Mouse (Mus musculus) brown adipose tissue, adult 24 weeks (tissue): ENCODE results near the gene Pde6b. TPM values are rescaled to one million over a fixed set of nuclear protein-coding genes. Genes with fewer than 3 reads are reported as not detected.
A peak's percentile ranks its signal among the peaks of the same experiment; 100 is the strongest.

Experiments used
- H3K27ac ChIP-seq: fragments of 200-500 bp; replicated peaks from 2 replicates; pipeline ENCODE4 v1.5.1; 2012; ENCODE audit warnings: low read depth, mild to moderate bottlenecking, low read length
- H3K4me1 ChIP-seq: fragments of 200-500 bp; 2 replicates; pipeline ENCODE4 v1.6.1; 2012; ENCODE audit warnings: low read length, mixed read lengths; ENCODE audit not compliant: control insufficient read depth, insufficient read depth, insufficient read length
- H3K4me3 ChIP-seq: fragments of 200-500 bp; 2 replicates; pipeline ENCODE4 v1.5.1; 2012; ENCODE audit warnings: low read depth, mild to moderate bottlenecking, low read length, moderate library complexity; ENCODE audit not compliant: insufficient read depth
- polyA plus RNA-seq: library from polyadenylated mRNA; stranded (reverse); fragments of >200 nt; gene quantifications from 2 replicates; pipeline ENCODE4 v1.2.4, GENCODE M21; 2012; ENCODE audit not compliant: missing spikeins, insufficient read depth, insufficient read length

Pde6b gene
- polyA plus RNA-seq = not detected in 2 replicates

- no peak within 1 kb of the TSS for H3K4me3 ChIP-seq
Observed at GRCm38 (mm10) chr5:108388201-108388600, at the start of gene Pde6b. Gene Pde6b, plus strand, starts transcription at chr5:108388391.

GRCm38 (mm10) chr5:108343680-108344170 lies 44.5 kb upstream of the Pde6b start:
- Histone ChIP-seq H3K4me3 (no peak overlapping the region), H3K27ac (no peak overlapping the region), H3K4me1 (no peaks in the 10 kb centered on the region)

More at GRCm38 (mm10) chr5:108388201-108388600, at the start of gene Pde6b:
- H3K4me1 ChIP-seq = no peaks in the 10 kb centered on the region
- no peak within 1 kb of the TSS for H3K27ac ChIP-seq

GRCm38 (mm10) chr5:108345313-108346071 lies 42.7 kb upstream of the Pde6b start:
- no peak overlapping the region for H3K4me3 ChIP-seq
- no peak overlapping the region for H3K27ac ChIP-seq
- no peaks in the 10 kb centered on the region for H3K4me1 ChIP-seq

- Histone ChIP-seq H3K4me3 (no peak overlapping the region), H3K27ac (no peak overlapping the region), H3K4me1 (no peaks in the 10 kb centered on the region)
Observed at GRCm38 (mm10) chr5:108347843-108348242, 40.3 kb upstream of the Pde6b start.

- Histone ChIP-seq H3K4me1 (no peaks in the 10 kb centered on the region), H3K4me3 (no peak overlapping the region), H3K27ac (no peak overlapping the region)
Observed at GRCm38 (mm10) chr5:108349511-108350148, 38.6 kb upstream of the Pde6b start.

GRCm38 (mm10) chr5:108354056-108354455 lies 34.1 kb upstream of the Pde6b start:
- no peak overlapping the region for H3K4me3 ChIP-seq
- H3K4me1 ChIP-seq = no peaks in the 10 kb centered on the region
- no peak overlapping the region for H3K27ac ChIP-seq

- Histone ChIP-seq H3K27ac (no peak overlapping the region), H3K4me1 (no peaks in the 10 kb centered on the region), H3K4me3 (no peak overlapping the region)
Observed at GRCm38 (mm10) chr5:108357862-108358261, 30.3 kb upstream of the Pde6b start.

- no peak overlapping the region for H3K27ac ChIP-seq
- H3K4me1 ChIP-seq = no peaks in the 10 kb centered on the region
- no peak overlapping the region for H3K4me3 ChIP-seq
Observed at GRCm38 (mm10) chr5:108359491-108359890, 28.7 kb upstream of the Pde6b start.

GRCm38 (mm10) chr5:108360211-108360610 lies 28.0 kb upstream of the Pde6b start:
- H3K4me3 ChIP-seq = no peak overlapping the region
- H3K27ac ChIP-seq = no peak overlapping the region
- no peaks in the 10 kb centered on the region for H3K4me1 ChIP-seq

GRCm38 (mm10) chr5:108362330-108362729 lies 25.9 kb upstream of the Pde6b start:
- no peak overlapping the region for H3K4me3 ChIP-seq

GRCm38 (mm10) chr5:108366328-108366983 lies 21.7 kb upstream of the Pde6b start:
- H3K4me1 ChIP-seq = peaks cover 10% of the 10 kb centered on the region; the same call in 1 of the 2 replicates
- peak overlapping the region; percentile 62 for H3K4me3 ChIP-seq
- no peak overlapping the region for H3K27ac ChIP-seq

More at GRCm38 (mm10) chr5:108362330-108362729, 25.9 kb upstream of the Pde6b start:
- no peak overlapping the region for H3K27ac ChIP-seq
- peaks cover 2% of the 10 kb centered on the region; the same call in 1 of the 2 replicates for H3K4me1 ChIP-seq

GRCm38 (mm10) chr5:108366984-108367841 lies 21.0 kb upstream of the Pde6b start:
- H3K27ac ChIP-seq = no peak overlapping the region
- H3K4me1 ChIP-seq = peaks cover 10% of the 10 kb centered on the region; the same call in 1 of the 2 replicates
- peak overlapping the region; percentile 62 for H3K4me3 ChIP-seq

- peaks cover 10% of the 10 kb centered on the region; the same call in 1 of the 2 replicates for H3K4me1 ChIP-seq
- peak within 1 kb of the TSS; percentile 68 for H3K4me3 ChIP-seq
- no peak within 1 kb of the TSS for H3K27ac ChIP-seq
Observed at GRCm38 (mm10) chr5:108367871-108368332, 20.3 kb upstream of the Pde6b start, which contains the start of gene Gm42517. Gene Gm42517, minus strand, starts transcription at chr5:108367922.

- Histone ChIP-seq H3K27ac (no peak overlapping the region), H3K4me3 (peak overlapping the region; percentile 68), H3K4me1 (peaks cover 10% of the 10 kb centered on the region; the same call in 1 of the 2 replicates)
Observed at GRCm38 (mm10) chr5:108368446-108368845, 19.7 kb upstream of the Pde6b start.
